Mouse (Mus musculus): ENCODE measurements around the gene Ctnnal1. TPM values are rescaled to one million over a fixed set of nuclear protein-coding genes. Genes with fewer than 3 reads are reported as not detected.
A peak's percentile ranks its signal among the peaks of the same experiment; 100 is the strongest.
"Not testable (repeated sequence)": the region's sequence is repeated elsewhere in the genome, so short reads cannot be mapped to it uniquely, and the experiment has no call there.

The Ctnnal1 gene
- 10 to 100 TPM; 15.2 to 15.5 TPM for total RNA-seq (2021)
- long read RNA-seq, experiment 1, transcript Ctnnal1-201 (19 exons, 3,664 nt): major isoform, 23 of 31 reads
- long read RNA-seq, experiment 1, partial matches to known transcripts: 3 of 31 reads
- long read RNA-seq, experiment 1, other reads (novel, unspliced or antisense): 5 of 31 reads
- long read RNA-seq, experiment 2, transcript Ctnnal1-201 (19 exons, 3,664 nt): major isoform, 20 of 30 reads
- long read RNA-seq, experiment 2, partial matches to known transcripts: 3 of 30 reads
- long read RNA-seq, experiment 2, other reads (novel, unspliced or antisense): 7 of 30 reads

GRCm38 (mm10) chr4:56865003-56865511 is at the start of gene Ctnnal1:
Ctnnal1 (minus strand) TSS chr4:56865188.
- DNase-seq: peak; percentile 76

GRCm38 (mm10) chr4:56914761-56915160 is 49.8 kb upstream of the Ctnnal1 start:
- no peak for DNase-seq

DNA sequence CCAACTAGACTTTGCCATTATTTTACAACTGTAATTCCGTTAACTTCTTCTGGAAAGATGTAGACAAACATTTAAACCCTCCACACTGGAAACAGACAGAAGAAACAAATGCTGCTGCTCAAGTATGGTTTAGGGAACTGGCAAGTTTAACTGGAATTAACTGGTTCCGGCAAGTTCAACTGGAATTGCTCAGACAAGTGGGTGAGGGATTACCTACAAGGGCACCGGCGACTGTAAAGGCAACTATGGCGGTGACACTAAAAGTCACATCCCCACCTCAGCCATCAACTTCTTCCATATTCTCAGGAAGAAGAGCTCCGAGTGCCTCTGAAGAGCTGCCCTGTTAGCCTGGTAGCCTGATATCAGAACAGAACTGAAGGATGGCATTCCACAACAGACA is 49.4 kb upstream of the Ctnnal1 start:
- DNase-seq: no peak

DNA sequence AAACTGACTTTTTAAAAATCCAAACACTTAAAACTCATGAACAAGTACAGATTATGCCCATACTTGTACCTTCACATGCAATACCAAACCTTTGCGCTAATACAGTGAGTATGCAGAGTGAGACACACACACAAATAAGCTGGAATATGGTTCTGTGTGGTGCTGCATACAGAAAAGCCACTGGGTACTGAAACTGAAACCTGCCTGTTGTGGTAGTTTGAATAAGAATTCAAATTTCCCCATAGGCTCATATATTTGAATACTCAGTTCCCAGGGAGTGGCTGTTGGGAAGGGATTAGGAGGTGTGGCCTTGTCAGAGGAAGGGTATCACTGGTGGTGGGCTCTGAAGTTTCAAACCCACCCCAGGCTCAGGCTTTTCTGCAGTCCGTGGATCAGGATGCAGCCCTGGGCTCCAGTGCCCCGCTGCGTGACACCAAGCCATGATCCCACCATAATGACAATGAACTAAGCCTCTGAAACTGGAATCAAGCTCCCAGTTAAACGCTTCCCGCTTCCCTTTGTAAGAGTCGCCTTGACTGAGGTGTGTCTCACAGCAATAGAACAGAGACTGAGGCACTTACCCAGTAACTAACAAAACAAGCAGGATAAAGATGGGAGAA is 47.5 kb upstream of the Ctnnal1 start:
- no peak for DNase-seq

DNA sequence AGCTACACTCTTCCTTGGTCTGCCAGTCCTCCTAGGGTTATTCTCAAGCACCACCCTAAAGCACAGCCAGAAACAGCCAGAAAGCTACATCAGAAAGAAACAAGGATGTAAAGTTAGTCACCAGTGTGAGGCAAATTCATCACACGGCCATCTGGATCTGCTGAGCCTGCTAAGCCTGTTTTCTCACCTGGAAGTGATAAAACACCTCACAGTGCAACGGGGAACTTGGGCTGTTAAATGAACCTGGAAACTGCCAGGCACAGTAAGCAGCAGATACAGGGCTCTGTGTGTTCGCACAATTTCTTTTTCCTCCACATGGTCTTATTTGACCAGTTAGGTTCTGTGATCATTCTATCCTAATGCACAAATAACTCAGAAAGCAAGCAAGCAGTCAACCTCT is 44.6 kb upstream of the Ctnnal1 start:
- DNase-seq: no peak

DNA sequence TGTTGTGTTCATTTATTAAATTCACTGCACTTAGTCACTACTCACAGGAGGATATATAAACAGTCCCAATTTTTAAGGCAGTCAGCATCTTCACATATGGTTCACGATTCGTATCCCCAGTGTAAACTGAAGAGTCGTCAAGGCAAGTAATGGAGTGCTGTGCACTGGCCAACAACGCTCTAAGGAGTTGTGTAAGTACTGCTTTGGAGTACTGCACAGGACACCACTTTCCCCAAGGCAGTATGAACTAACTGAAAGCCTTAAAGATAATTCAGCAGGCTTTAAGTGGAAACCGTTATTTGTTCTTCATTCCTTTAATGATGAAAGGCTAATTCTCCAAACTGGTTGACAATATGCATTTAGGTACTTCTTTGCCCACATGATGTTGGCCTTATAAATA is 42.7 kb upstream of the Ctnnal1 start:
- DNase-seq: no peak

DNA sequence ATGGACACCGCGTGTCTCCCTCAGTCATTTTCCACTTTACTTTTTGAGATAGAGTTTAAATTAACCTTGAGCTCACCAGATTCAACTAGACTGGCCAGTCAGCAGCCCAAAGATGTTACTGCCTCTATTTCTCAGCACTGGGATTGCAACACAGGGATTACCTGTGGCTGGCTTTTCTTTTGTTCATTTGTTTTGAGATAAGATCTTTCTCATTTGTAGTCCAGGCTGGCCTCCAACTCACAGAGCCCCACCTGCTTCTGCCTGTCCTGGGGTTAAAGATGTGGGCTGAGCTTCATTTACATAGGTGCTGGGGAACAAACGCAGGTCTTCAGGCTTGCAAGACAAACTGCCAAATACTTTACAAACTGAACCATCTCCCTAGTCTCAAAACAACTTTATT is 41.9 kb upstream of the Ctnnal1 start:
- DNase-seq: no peak

GRCm38 (mm10) chr4:56905507-56905906 is 40.5 kb upstream of the Ctnnal1 start:
- no peak for DNase-seq

GRCm38 (mm10) chr4:56901671-56902070 is 36.7 kb upstream of the Ctnnal1 start:
- DNase-seq: no peak

DNA sequence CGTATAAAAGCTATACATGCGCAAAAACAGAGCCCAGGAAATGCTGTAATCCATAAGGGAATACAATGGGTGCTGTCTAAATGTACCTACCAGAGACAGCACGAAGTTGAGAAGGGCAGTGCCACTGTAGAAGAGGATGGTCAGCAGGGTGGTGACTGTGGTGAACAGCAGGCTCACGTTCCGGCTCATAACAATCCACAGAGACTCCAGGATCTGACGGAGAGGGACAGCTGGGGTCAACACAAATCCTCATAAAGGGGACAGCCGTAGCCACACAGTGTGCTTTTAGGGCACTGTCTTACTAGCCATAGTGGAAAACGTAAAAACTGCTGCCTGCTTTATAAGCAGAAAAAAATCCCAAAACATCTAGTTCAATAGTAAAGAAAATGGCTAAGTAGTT is 34.2 kb upstream of the Ctnnal1 start:
- no peak for DNase-seq

DNA sequence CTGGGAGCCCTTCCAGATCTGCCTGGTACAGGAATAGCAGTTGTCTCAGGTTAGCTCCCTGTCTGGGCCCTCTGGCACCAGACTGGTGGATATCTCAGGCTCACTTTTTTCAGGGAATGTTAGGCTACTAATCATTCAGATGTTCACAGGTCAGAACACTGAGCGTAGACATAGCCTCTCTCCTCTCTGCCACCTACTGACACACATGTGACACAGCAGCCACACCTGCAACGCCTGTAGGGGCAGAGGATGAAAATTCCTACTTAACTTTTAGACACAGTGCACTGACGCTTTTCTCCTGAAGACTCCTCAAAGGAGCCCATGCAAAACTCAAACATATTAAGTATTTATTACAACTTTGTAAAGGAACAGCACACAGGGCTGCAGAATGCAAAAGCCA is 32.5 kb upstream of the Ctnnal1 start:
- DNase-seq: no peak

GRCm38 (mm10) chr4:56894196-56894595 is 29.2 kb upstream of the Ctnnal1 start:
- DNase-seq: no peak

- DNase-seq: no peak
Measured at GRCm38 (mm10) chr4:56892501-56893115, 27.6 kb upstream of the Ctnnal1 start.

DNA sequence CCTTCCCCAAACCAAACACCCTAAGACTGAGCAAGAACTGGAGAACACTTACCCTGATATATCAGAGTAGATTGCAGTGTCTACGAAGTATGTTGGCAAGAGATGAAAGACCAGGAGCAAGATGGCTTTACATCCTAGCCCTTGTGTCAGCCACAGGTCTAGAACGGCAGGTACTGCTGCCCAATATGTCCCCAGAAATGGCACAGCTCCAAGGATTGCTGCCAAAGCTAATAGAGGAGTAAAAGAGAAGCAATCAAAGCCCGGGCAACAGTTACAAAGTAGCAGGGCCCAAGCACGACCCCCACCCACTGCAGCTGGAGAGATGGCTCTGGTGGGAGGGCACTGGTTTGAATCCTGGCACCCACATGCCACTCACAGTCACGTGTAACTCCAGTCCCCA is 23.5 kb upstream of the Ctnnal1 start:
- DNase-seq: no peak

- DNase-seq: no peak
Measured at GRCm38 (mm10) chr4:56886286-56886979, 21.4 kb upstream of the Ctnnal1 start.

DNA sequence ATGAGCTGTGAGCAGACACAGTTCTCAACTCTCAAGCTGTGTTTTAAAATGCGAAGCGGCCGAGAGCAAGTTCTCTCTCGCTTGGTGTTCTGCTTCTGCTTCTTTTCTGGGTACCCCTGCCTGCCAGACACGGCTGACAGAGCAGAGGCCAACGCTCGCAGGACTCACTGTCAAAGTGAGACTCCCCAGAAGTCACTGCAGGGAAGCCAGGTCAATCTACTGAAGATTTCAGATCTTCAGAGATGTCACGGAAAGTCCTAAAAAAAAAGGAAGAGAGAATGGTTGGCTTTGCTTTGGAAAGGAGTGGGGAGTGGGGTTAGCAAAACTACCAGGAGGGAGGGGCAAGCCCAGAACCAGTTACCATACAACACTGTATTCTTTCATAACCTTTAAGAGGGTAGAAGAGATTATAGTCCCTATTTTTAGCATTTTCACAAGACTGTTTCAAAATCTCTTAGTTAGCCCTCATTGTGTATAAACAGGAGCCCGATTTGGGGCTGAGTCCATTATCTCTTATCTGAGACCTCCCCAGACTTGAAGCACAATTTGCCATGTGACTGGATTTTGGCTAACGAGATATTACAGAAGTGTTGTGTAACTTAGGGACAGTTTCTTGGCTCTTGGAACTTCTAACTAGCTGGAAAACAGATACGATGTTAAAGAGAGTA is 15.2 kb upstream of the Ctnnal1 start:
- no peak for DNase-seq

DNA sequence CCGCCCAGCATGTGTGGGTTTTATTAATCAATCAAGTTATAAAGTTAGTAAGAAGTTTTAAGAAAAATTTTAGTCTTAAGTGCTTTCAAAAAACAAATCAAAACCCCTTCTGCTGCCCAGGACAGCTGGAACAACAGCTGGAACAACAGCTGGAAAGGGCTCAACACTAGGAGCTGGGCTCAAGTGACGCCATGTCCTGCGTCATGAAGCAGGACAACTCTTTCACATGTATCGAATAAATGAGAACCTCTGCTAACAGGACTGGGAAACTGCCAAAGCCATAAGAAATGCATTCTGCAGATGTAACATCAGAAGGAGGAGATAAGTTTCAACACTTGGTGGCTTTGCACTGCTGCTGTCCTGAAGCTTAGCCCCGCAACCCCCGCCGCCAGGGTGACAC is 14.0 kb upstream of the Ctnnal1 start:
- DNase-seq: no peak

- DNase-seq: not testable (repeated sequence)
Measured at GRCm38 (mm10) chr4:56870541-56870940, 5.6 kb upstream of the Ctnnal1 start.

DNA sequence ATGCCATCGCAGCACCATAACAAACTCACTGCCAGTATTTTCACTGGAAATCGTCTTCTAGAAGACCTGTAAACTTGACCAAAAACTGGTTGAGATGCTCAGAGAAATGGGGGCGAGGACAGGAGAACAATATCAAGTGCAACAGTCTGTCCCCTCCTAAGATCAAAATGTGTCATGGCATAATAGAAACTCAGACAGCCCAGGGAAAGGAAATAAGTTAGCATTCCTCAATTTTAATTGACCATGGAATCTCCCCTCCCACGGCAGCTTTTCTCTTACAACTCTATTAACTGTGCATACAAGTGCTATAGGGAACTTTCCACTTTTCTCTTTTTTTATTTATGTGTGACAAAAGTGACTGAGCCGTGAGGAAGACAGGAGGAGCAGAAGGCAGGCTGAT is 2.8 kb upstream of the Ctnnal1 start:
- no peak for DNase-seq

- DNase-seq: peak; percentile 18
Measured at GRCm38 (mm10) chr4:56865971-56866370, 983 bp upstream of the Ctnnal1 start.

- DNase-seq: peak; percentile 57
Measured at GRCm38 (mm10) chr4:56864417-56865001, 479 bp downstream of the Ctnnal1 start.

GRCm38 (mm10) chr4:56864016-56864415 is 972 bp downstream of the Ctnnal1 start:
- DNase-seq: no peak

All from gastrocnemius, postnatal 10 days (tissue).